Mouse (Mus musculus) leukemia stem cell, adult 10-12 weeks (primary cell): Measurements from ENCODE around the gene Pramel7. TPM values are rescaled to one million over a fixed set of nuclear protein-coding genes. Genes with fewer than 3 reads are reported as not detected.

Experiments used
- polyA plus RNA-seq: library from polyadenylated mRNA; stranded (reverse); fragments of >175 nt; gene quantifications from 2 replicates; pipeline ENCODE4 v1.2.3, GENCODE M21; 2012; ENCODE audit warnings: low replicate concordance

Gene Pramel7
- not detected in 2 replicates for polyA plus RNA-seq

GRCm38 (mm10) chr2:87496993-87497392 is at the start of gene Pramel7:
Gene Pramel7, minus strand, starts transcription at chr2:87497093.

DNA sequence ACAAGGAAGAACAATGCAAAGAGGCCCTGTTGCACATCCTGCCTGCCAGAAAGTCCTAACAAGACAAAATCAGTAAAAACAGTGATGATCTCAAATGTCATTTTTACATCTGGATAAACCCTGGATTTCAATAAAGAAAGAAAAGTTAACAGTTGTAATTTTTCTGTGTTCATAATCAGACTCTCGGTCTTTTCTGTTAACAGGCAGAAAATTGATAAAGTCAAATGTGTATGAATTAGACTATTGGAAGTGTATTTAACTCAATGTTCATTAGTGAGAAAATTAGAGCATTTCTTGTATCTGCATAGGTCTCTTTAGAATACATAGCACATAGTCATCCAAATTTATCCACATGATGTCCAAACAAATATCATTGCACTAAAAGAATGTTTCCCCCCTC is 48.5 kb upstream of the Pramel7 start, which contains the start of gene Olfr1128:
TSS of gene Olfr1128 (minus strand) at position 101 of the 400 bp plus-strand sequence.

GRCm38 (mm10) chr2:87531496-87531895 is 34.6 kb upstream of the Pramel7 start, which contains the start of gene Olfr153:
Gene Olfr153, plus strand, starts transcription at chr2:87531796.

GRCm38 (mm10) chr2:87506265-87506664 is 9.4 kb upstream of the Pramel7 start, which contains the start of gene Pramel6:
Gene Pramel6, plus strand, starts transcription at chr2:87506565.

DNA sequence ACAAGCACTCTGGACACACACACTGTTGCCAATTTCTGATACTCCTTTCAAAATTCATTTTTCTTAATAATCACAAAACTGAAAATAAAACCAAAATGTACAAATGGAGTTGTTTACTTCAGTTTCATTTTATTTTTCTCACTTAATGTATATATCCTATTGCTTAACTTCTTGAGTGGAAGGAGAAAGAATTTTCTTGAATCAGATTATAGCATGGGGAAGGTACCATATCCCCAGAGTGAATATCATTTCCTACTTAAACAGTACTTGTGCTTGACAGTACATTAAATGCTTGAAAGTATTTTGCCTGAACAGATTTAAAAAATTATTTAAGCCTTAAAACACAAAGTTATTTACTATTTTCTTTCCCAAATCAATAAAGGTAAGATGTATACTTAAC is 43.2 kb downstream of the Pramel7 start, which contains the start of gene Olfr1126:
TSS of gene Olfr1126 (plus strand) at position 301 of the 400 bp plus-strand sequence.

Other genes starting within 250 kb of the Pramel7 start
- gene Olfr1115, start 249.1 kb downstream of the Pramel7 start, polyA plus RNA-seq, result not detected in 2 replicates
- 0.02 TPM in 1 of 2 replicates, not detected in the other for gene Olfr1116, start 229.6 kb downstream of the Pramel7 start, polyA plus RNA-seq
- gene Olfr1118, start 189.5 kb downstream of the Pramel7 start, polyA plus RNA-seq, result 0.03 TPM in 1 of 2 replicates, not detected in the other
- not detected in 2 replicates for gene Olfr1120, start 142.3 kb downstream of the Pramel7 start, polyA plus RNA-seq
- gene Olfr1121, start 127.2 kb downstream of the Pramel7 start, polyA plus RNA-seq, result not detected in 2 replicates
- not detected in 2 replicates for gene Olfr1122, start 111.2 kb downstream of the Pramel7 start, polyA plus RNA-seq
- not detected in 2 replicates for gene Olfr1123, start 80.5 kb downstream of the Pramel7 start, polyA plus RNA-seq
- not detected in 2 replicates for gene Olfr1124, start 66.8 kb downstream of the Pramel7 start, polyA plus RNA-seq
- not detected in 2 replicates for gene Olfr1126, start 43.1 kb downstream of the Pramel7 start, polyA plus RNA-seq
- gene Pramel6, start 9.5 kb upstream of the Pramel7 start, polyA plus RNA-seq, result not detected in 2 replicates
- gene Olfr153, start 34.7 kb upstream of the Pramel7 start, polyA plus RNA-seq, result not detected in 2 replicates
- gene Olfr1128, start 48.4 kb upstream of the Pramel7 start, polyA plus RNA-seq, result not detected in 2 replicates
- gene Olfr1129, start 76.8 kb upstream of the Pramel7 start, polyA plus RNA-seq, result not detected in 2 replicates
- gene Olfr1130, start 109.1 kb upstream of the Pramel7 start, polyA plus RNA-seq, result 0.07 TPM in 1 of 2 replicates, not detected in the other
- not detected in 2 replicates for gene Olfr1131, start 130.0 kb upstream of the Pramel7 start, polyA plus RNA-seq
- gene Olfr1132, start 140.4 kb upstream of the Pramel7 start, polyA plus RNA-seq, result not detected in 2 replicates
- not detected in 2 replicates for gene Olfr1133, start 150.3 kb upstream of the Pramel7 start, polyA plus RNA-seq
- not detected in 2 replicates for gene Olfr1134, start 161.4 kb upstream of the Pramel7 start, polyA plus RNA-seq
- not detected in 2 replicates for gene Olfr1135, start 176.6 kb upstream of the Pramel7 start, polyA plus RNA-seq
- gene Olfr1136, start 196.9 kb upstream of the Pramel7 start, polyA plus RNA-seq, result not detected in 2 replicates
- gene Olfr1137, start 216.1 kb upstream of the Pramel7 start, polyA plus RNA-seq, result not detected in 2 replicates
- gene Olfr1138, start 242.9 kb upstream of the Pramel7 start, polyA plus RNA-seq, result not detected in 2 replicates
- gene Olfr1140, start 246.7 kb upstream of the Pramel7 start, polyA plus RNA-seq, result not detected in 2 replicates